Mouse (Mus musculus) ES-E14 (cell line): Measurements from ENCODE around the gene Echdc3. TPM values are rescaled to one million over a fixed set of nuclear protein-coding genes. Genes with fewer than 3 reads are reported as not detected.

Experiments used
- DNase-seq: peaks from one replicate; pipeline ENCODE4 v3.0.0-alpha.2; 2013; ENCODE audit warnings: low read depth, low spot score
- H3K27ac ChIP-seq: 2 replicates; pipeline ENCODE4 v1.5.1; 2012; ENCODE audit warnings: low read depth, mild to moderate bottlenecking, low read length, moderate library complexity, mixed read lengths; ENCODE audit not compliant: poor library complexity, insufficient read depth, severe bottlenecking
- H3K36me3 ChIP-seq: 2 replicates; pipeline ENCODE4 v1.6.1; 2012; ENCODE audit warnings: mild to moderate bottlenecking, low read length, moderate library complexity, mixed read lengths; ENCODE audit not compliant: control insufficient read depth, poor library complexity, insufficient read depth, severe bottlenecking
- H3K4me1 ChIP-seq, 2 experiments: fragments of 150-350 bp in 1 of 2; sonication (generic) in 1 of 2; 2 replicates each; pipeline ENCODE4 v1.6.1; 2012; ENCODE audit warnings: low read length in 2 of 2, mild to moderate bottlenecking in 1 of 2, mixed read lengths in 1 of 2; ENCODE audit not compliant: control insufficient read depth in 2 of 2, insufficient read depth in 2 of 2, poor library complexity in 1 of 2
- H3K4me3 ChIP-seq, 2 experiments: fragments of 150-350 bp in 1 of 2; sonication (generic) in 1 of 2; 2 replicates each; pipeline ENCODE4 v1.5.1; 2012; ENCODE audit warnings: low read length in 2 of 2, low read depth in 1 of 2, mild to moderate bottlenecking in 1 of 2, mixed read lengths in 1 of 2; ENCODE audit not compliant: insufficient read depth in 1 of 2, poor library complexity in 1 of 2, severe bottlenecking in 1 of 2
- H3K9ac ChIP-seq: 2 replicates; pipeline ENCODE4 v1.6.1; 2012; ENCODE audit warnings: low read depth, mild to moderate bottlenecking, low read length, mixed read lengths; ENCODE audit not compliant: poor library complexity, insufficient read depth, severe bottlenecking
- H3K9me3 ChIP-seq: fragments of 150-350 bp; sonication (generic); 2 replicates; pipeline ENCODE4 v1.6.1; 2012; ENCODE audit warnings: low read depth, mild to moderate bottlenecking, low read length; ENCODE audit not compliant: control insufficient read depth, insufficient read depth
- CHD2 ChIP-seq: IDR thresholded peaks from 2 replicates; pipeline ENCODE4 v1.6.1; 2014; ENCODE audit warnings: mild to moderate bottlenecking, low read depth, low read length, inconsistent platforms
- HCFC1 ChIP-seq: IDR thresholded peaks from 2 replicates; pipeline ENCODE4 v1.6.1; 2012; ENCODE audit warnings: low read length, inconsistent platforms, borderline replicate concordance; ENCODE audit not compliant: insufficient read depth
- MAFK ChIP-seq: IDR thresholded peaks from 2 replicates; pipeline ENCODE4 v1.6.1; 2014; ENCODE audit warnings: mild to moderate bottlenecking, low read depth, low read length, inconsistent platforms; ENCODE audit not compliant: insufficient read depth
- ZC3H11A ChIP-seq: IDR thresholded peaks from 2 replicates; pipeline ENCODE4 v1.6.1; 2012; ENCODE audit warnings: low read depth, mild to moderate bottlenecking, inconsistent platforms, low read length, borderline replicate concordance
- ZNF384 ChIP-seq: IDR thresholded peaks from 2 replicates; pipeline ENCODE4 v1.6.1; 2012; ENCODE audit warnings: low read depth, low read length, inconsistent platforms
- in situ Hi-C, 2 experiments: fragments of 600-800 bp; cut with MboI; formaldehyde crosslinking; loops; one replicate each; pipeline ENCODE4 v1.15.1; 2025; ENCODE audit warnings: low sequenced_read_pairs in 2 of 2, inconsistent platforms in 1 of 2; ENCODE audit not compliant: unreplicated experiment in 2 of 2
- total RNA-seq: library from RNA; depleted of rRNA; stranded (reverse); fragments of 300-350 nt; gene quantifications from 2 replicates; pipeline ENCODE4 v1.2.3, GENCODE M21; 2012

Gene Echdc3
- total RNA-seq, 1 experiment, result 2.0 TPM

- no peak overlapping the region for H3K9ac ChIP-seq
- H3K4me1 ChIP-seq, result peaks cover 0 to 1% of the 10 kb centered on the region in 2 experiments; a peak in 2 of 4 replicates
- H3K4me3 ChIP-seq, result no peak overlapping the region
- no peaks in the 10 kb centered on the region for H3K9me3 ChIP-seq
- TF ChIP-seq CHD2 (no peak), ZC3H11A (no peak), HCFC1 (no peak), ZNF384 (no peak), MAFK (no peak)
- no peaks in the 10 kb centered on the region for H3K36me3 ChIP-seq
- no peak for DNase-seq
- in situ Hi-C loops, result no loop called here
- H3K27ac ChIP-seq, result no peak overlapping the region
Measured at GRCm38 (mm10) chr2:6255402-6255988, 42.7 kb upstream of the Echdc3 start.

DNA sequence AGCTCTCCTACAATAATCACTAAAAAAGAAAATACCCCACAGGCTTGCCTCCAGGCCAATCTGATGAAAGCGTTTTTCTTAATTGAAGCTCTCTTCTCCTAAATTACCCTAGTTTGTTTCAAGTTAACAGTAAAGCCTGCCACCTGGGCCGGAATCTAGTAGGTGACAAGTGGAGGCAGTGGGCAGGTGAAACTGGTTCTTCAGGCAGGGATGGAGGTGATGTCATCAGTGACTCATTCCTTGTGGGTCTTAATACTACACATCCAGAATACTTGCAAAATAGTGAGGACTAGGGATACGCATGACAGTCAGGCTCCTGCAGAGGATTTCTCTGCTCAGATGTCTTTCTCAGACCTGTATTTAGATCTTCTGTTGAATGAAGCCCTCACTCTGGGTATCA is 39.7 kb upstream of the Echdc3 start:
- DNase-seq, result no peak
- Histone ChIP-seq H3K4me1 (peaks cover 0 to 1% of the 10 kb centered on the region in 2 experiments; a peak in 2 of 4 replicates), H3K36me3 (no peaks in the 10 kb centered on the region), H3K9ac (no peak overlapping the region), H3K27ac (no peak overlapping the region), H3K4me3 (no peak overlapping the region), H3K9me3 (no peaks in the 10 kb centered on the region)
- no peak for TF ChIP-seq ZNF384
- no peak for TF ChIP-seq HCFC1
- no peak for TF ChIP-seq MAFK
- no peak for TF ChIP-seq ZC3H11A
- no peak for TF ChIP-seq CHD2
- in situ Hi-C loops, result no loop called here

GRCm38 (mm10) chr2:6251076-6251496 is 38.3 kb upstream of the Echdc3 start:
- Histone ChIP-seq H3K9ac (no peak overlapping the region), H3K4me3 (no peak overlapping the region), H3K9me3 (no peaks in the 10 kb centered on the region), H3K4me1 (no peaks in the 10 kb centered on the region; a peak in 1 of 4 replicates), H3K27ac (no peak overlapping the region), H3K36me3 (no peaks in the 10 kb centered on the region)
- no peak for DNase-seq
- in situ Hi-C loops, result no loop called here
- TF ChIP-seq MAFK (no peak), ZC3H11A (no peak), CHD2 (no peak), ZNF384 (no peak), HCFC1 (no peak)

GRCm38 (mm10) chr2:6241446-6241845 is 28.6 kb upstream of the Echdc3 start:
- Histone ChIP-seq H3K4me3 (no peak overlapping the region), H3K9ac (no peak overlapping the region), H3K27ac (no peak overlapping the region), H3K9me3 (no peaks in the 10 kb centered on the region), H3K36me3 (no peaks in the 10 kb centered on the region), H3K4me1 (peaks cover 0 to 6% of the 10 kb centered on the region in 2 experiments; a peak in 1 of 4 replicates)
- in situ Hi-C loops, result no loop called here
- no peak for DNase-seq
- TF ChIP-seq CHD2 (no peak), ZNF384 (no peak), ZC3H11A (no peak), MAFK (no peak)
